Mouse (Mus musculus) adrenal gland, adult (tissue): ENCODE results near the gene Tor4a.

Experiments used
- DNase-seq, 2 experiments: peaks; one replicate each; pipeline ENCODE4 v3.0.0; 2022 to 2023; ENCODE audit warnings: low spot score in 1 of 2; ENCODE audit not compliant: inconsistent age in 2 of 2

Tor4a gene

DNA sequence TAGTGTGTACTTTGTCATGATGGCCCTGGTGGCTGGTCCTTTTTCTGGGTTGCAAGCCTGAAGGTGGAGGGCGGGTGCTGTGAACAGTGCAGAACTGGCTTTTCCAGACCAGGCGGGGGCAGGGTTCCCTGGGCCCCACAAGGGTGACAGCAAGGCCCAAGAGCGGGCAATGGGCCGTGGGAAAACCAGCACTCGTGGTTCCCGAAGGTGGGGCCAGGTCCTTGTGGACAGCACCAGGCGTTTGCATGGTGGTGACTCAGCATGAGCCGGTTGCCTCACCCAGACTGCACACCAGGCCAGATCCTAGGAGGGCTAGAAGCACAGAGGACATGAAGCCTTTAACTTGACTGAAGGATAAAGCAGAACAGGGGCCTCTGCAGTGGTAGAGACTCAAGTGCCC is 24.1 kb downstream of the Tor4a start:
- DNase-seq, result peak in 1 of 2 experiments; percentile 69

- DNase-seq, result no peak
Observed at GRCm38 (mm10) chr2:25171769-25172153, 24.9 kb downstream of the Tor4a start.

DNA sequence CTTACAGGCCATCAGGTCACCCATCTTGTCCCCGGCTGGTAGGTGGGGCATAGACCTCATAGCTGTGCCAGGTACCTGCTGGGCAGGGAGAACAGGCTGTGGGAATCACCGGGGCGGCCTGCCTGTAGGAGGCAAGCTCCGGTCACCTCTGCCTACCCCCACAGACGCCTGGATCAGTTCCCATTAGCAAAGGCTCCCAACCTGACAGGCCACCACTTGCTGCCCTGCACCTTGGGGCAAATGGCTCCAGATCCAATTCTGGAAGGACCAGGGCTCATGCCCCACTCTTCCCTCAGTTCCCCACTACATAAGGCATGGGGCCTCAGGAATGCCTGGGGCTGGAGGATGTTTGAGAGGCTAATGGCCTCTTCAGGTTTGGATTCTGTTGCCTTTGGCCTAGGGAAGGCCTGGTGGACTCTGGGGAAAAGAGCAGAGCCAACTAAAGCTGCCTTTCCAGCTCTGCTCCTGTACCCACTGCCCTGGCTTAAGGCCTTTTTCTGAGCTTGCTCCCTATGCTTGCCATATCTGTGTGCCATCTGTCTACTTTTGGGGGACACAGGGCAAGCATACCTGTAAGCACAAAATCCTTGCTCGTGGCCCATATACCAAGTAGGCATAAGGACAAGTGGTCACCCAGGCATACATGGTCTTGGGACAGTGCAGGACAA is 25.5 kb downstream of the Tor4a start:
- no peak for DNase-seq

- DNase-seq, result no peak
Observed at GRCm38 (mm10) chr2:25170326-25171100, 26.2 kb downstream of the Tor4a start.

DNA sequence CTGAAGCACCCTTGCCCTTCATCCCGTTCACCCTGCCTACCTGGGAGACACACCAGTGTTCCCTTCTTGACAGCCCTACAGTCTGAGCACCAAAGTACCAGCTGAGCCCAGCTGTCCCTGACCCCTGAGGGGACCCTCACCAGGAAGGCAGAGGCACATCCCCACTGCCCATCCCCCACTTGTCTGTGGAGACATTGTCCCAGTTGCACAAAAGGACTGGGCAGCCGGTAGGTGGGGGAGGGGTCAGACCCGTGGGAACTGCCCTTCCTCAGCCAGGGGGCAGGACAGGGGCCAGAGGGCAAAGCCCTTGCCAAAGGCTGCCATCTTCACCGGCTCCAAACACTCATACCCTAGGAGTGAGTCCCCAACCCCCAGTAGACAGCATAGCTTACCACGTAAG is 26.9 kb downstream of the Tor4a start:
- no peak for DNase-seq

DNA sequence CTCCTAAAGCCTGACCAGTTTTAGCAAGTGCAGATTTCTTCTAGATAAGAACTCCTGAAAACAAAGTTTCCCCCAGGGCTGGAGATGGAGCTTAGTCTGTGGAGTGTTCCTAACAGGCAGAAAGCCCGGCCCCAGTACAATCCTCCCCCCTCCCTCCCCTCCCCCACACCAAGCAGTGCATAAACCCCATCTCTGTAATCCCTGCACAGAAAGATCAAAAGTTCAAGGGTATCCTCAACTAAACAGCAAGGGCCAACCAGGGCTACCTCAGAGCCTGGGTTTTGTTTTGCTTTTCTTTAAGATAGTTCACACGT is 28.1 kb downstream of the Tor4a start:
- DNase-seq, result no peak

GRCm38 (mm10) chr2:25167919-25168664 is 28.6 kb downstream of the Tor4a start:
- peak; percentile 60 to 79 for DNase-seq

- no peak for DNase-seq
Observed at GRCm38 (mm10) chr2:25167481-25167880, 29.2 kb downstream of the Tor4a start.

- peak in 1 of 2 experiments; percentile 87 for DNase-seq
Observed at GRCm38 (mm10) chr2:25157655-25158054, 39.0 kb downstream of the Tor4a start.

- peak in 1 of 2 experiments; percentile 52 for DNase-seq
Observed at GRCm38 (mm10) chr2:25156990-25157389, 39.7 kb downstream of the Tor4a start.

GRCm38 (mm10) chr2:25156177-25156576 is 40.5 kb downstream of the Tor4a start:
- no peak for DNase-seq

GRCm38 (mm10) chr2:25151280-25151956 is 45.3 kb downstream of the Tor4a start:
- DNase-seq, result peak in 1 of 2 experiments; percentile 57

- DNase-seq, result peak; percentile 74 to 89
Observed at GRCm38 (mm10) chr2:25149643-25150042, 47.0 kb downstream of the Tor4a start.

DNA sequence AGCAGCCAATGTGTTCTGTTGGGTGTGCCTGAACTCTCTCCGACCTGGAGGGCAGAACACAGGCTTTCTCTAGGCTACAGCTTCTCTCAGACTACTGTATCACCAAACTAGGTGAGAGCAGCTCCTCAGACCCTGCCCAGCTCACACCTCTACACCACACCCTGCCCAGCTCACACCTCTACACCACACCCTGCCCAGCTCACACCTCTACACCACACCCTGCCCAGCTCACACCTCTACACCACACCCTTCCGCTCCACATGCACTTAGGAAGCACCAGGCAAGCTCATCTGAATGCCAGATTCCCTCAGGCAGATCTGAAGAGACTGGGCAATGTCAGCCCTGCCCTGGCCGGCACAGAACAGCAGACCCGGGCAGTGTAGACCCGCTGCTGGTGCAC is 48.8 kb downstream of the Tor4a start:
- no peak for DNase-seq

GRCm38 (mm10) chr2:25147398-25147797 is 49.3 kb downstream of the Tor4a start:
- peak in 1 of 2 experiments; percentile 60 for DNase-seq

DNA sequence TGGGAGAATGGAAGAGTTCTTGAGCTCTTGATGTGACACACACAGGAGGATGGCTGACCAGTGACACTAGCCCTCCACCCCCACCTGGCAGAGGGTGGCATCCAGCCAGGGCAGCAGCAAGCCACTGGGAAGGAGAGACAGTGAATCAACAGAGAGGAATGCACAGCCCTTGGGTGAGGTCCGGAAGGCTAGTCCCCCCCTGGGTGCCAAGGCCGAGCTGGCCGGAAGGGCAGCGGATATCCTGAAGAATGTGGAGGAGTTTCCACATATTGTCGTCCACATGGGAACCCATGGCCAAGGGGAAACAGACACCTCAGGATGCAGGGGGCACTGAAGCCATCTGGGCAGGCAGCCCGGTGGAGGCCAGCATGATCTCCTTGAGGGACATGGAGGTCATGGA is 51.3 kb downstream of the Tor4a start:
- DNase-seq, result peak; percentile 90 to 94
